Mouse (Mus musculus) bone marrow macrophage, adult 2 months (primary cell): ENCODE measurements around the gene Dnajc21. TPM values are rescaled to one million over a fixed set of nuclear protein-coding genes. Genes with fewer than 3 reads are reported as not detected.

Experiments
- H3K27ac ChIP-seq: 2 replicates; pipeline ENCODE4 v1.5.1; 2012; ENCODE audit warnings: low read depth, low read length; ENCODE audit not compliant: insufficient read depth
- H3K4me1 ChIP-seq: 2 replicates; pipeline ENCODE4 v1.6.1; 2012; ENCODE audit warnings: low read length; ENCODE audit not compliant: control insufficient read depth, insufficient read depth
- H3K4me3 ChIP-seq: 2 replicates; pipeline ENCODE4 v1.5.1; 2012; ENCODE audit warnings: mild to moderate bottlenecking, low read length, moderate library complexity; ENCODE audit not compliant: insufficient read depth
- CTCF ChIP-seq: IDR thresholded peaks from 2 replicates; pipeline ENCODE4 v1.5.1; 2012; ENCODE audit warnings: low read depth, mild to moderate bottlenecking, low read length, moderate library complexity
- POLR2A ChIP-seq: IDR thresholded peaks from 2 replicates; pipeline ENCODE4 v1.6.1; 2012; ENCODE audit warnings: mild to moderate bottlenecking, low read depth, low read length, borderline replicate concordance
- polyA plus RNA-seq: library from polyadenylated mRNA; stranded (reverse); fragments of >200 nt; gene quantifications from 2 replicates; pipeline ENCODE4 v1.2.4, GENCODE M21; 2012; ENCODE audit not compliant: missing spikeins, insufficient read depth, insufficient read length

The Dnajc21 gene
- polyA plus RNA-seq, 1 experiment: 17.6 TPM

- Histone ChIP-seq H3K4me3 (peak overlapping the region; percentile 76), H3K4me1 (peaks cover 14% of the 10 kb centered on the region), H3K27ac (0 out of 2 replicates have a peak overlapping the region, but pooled peaks have one; percentile 10)
- TF ChIP-seq POLR2A (no peak), CTCF (no peak)
Observed at GRCm38 (mm10) chr15:10486365-10486839, 16.1 kb upstream of the Dnajc21 start.

DNA sequence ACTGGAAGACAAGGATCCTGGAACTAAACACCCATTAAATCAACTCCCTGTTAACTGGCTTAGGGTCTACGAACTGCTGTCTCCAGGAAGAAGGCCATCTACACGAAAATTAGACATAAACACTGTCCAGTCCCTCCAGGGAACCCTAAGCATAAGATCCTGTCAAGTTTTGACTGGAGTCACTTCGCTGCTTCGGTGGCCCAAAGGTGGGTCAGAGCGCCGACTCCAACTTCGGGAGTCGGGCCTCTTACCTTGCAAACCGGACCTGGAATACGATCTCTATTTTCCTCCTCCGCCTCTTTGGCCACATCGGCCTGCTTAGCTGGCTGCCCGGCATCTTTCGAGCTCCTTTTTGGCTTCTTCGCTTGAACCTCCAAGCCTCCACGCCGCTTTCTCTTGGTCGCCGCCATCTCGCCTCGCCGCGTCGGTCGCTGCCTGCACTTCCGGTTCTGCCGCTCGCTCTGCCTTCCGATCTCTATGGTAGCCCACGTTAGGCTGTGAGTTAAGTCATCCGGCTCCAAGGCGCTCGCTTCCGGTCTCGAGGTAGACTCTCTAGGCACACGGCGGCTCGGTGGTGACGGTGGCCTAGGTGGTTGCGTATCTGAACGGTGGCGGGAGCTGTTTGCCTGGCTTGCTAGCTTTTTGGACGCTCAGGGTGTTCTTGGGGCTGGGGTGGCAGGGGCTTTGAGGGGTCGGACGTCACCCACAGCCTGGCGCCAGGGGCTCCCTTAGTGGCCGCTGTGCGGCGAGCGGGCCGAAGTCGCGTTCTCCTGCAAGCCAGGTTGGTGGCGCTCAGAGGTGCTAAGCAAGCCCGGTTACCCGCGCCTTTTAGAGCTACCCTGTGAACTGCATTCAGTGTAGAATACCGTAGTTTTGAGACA is 15.4 kb upstream of the Dnajc21 start, which contains the start of the genes Brix1 and Rad1:
Brix1 (minus strand) TSS at position 464 of the 881 bp plus-strand sequence.
Rad1 (plus strand) TSS at position 535 of the 881 bp plus-strand sequence.
- TF ChIP-seq POLR2A (no peak), CTCF (no peak)
- Histone ChIP-seq H3K4me3 (peak within 1 kb of the TSS; percentile 76), H3K27ac (0 out of 2 replicates have a peak within 1 kb of the TSS, but pooled peaks have one; percentile 10), H3K4me1 (peaks cover 14% of the 10 kb centered on the region)

- Histone ChIP-seq H3K27ac (no peak overlapping the region), H3K4me1 (peaks cover 10% of the 10 kb centered on the region), H3K4me3 (peak overlapping the region; percentile 62)
- TF ChIP-seq CTCF: no peak
- TF ChIP-seq POLR2A: no peak
Observed at GRCm38 (mm10) chr15:10470941-10471340, 625 bp upstream of the Dnajc21 start.

- TF ChIP-seq POLR2A: no peak
- no peak for TF ChIP-seq CTCF
- Histone ChIP-seq H3K4me1 (peaks cover 10% of the 10 kb centered on the region), H3K4me3 (peak overlapping the region; percentile 62), H3K27ac (peak overlapping the region; percentile 1; the same call in 1 of the 2 replicates)
Observed at GRCm38 (mm10) chr15:10469641-10470150, 620 bp downstream of the Dnajc21 start.

GRCm38 (mm10) chr15:10468761-10469160 is 1.6 kb downstream of the Dnajc21 start:
- TF ChIP-seq POLR2A: no peak
- no peak for TF ChIP-seq CTCF
- H3K27ac ChIP-seq: no peak overlapping the region
- H3K4me1 ChIP-seq: peaks cover 10% of the 10 kb centered on the region
- H3K4me3 ChIP-seq: peak overlapping the region; percentile 62; the same call in 1 of the 2 replicates

- Histone ChIP-seq H3K4me1 (peaks cover 8% of the 10 kb centered on the region), H3K4me3 (no peak overlapping the region), H3K27ac (no peak overlapping the region)
- TF ChIP-seq POLR2A (no peak), CTCF (no peak)
Observed at GRCm38 (mm10) chr15:10464678-10465077, 5.6 kb downstream of the Dnajc21 start.

DNA sequence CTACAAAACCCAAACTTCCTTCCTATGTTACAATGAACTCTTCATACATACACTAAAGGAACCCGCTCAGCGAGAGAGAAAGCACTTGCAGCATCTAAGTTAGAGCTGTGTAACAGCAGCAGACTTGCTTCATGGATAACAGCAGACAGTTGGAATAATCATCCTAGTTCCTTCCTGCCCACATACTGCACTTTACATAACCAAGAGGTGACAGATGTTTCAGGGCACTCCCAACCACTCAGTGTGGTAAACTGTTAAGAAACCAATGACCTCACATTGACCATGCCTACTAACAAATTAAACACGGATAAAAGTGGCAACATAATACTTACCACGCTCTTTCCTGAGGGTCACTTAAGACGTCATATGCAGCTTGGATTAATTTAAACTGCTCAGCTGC is 6.8 kb downstream of the Dnajc21 start:
- Histone ChIP-seq H3K27ac (no peak overlapping the region), H3K4me3 (no peak overlapping the region), H3K4me1 (peaks cover 3% of the 10 kb centered on the region; the same call in 1 of the 2 replicates)
- TF ChIP-seq CTCF (no peak), POLR2A (no peak)

GRCm38 (mm10) chr15:10460986-10461385 is 9.3 kb downstream of the Dnajc21 start:
- TF ChIP-seq POLR2A (no peak), CTCF (no peak)
- no peak overlapping the region for H3K4me3 ChIP-seq

GRCm38 (mm10) chr15:10447102-10447501 is 23.2 kb downstream of the Dnajc21 start:
- no peak overlapping the region for H3K4me3 ChIP-seq
- no peaks in the 10 kb centered on the region for H3K4me1 ChIP-seq
- H3K27ac ChIP-seq: no peak overlapping the region
- TF ChIP-seq CTCF (no peak), POLR2A (no peak)

More at GRCm38 (mm10) chr15:10460986-10461385, 9.3 kb downstream of the Dnajc21 start:
- Histone ChIP-seq H3K27ac (no peak overlapping the region), H3K4me1 (no peaks in the 10 kb centered on the region)
